Mouse (Mus musculus) embryo, embryonic 9.5 days (tissue): ENCODE measurements at regions not wholly inside any gene's neighbourhood (a gene's known extent, or its start where the extent isn't known, plus 50 kb on each side); places are given as distances from the start of the nearest gene placed in this dataset.

Source experiments
- DNase-seq: peaks from one replicate; pipeline ENCODE4 v3.0.0-alpha.2; 2017; ENCODE audit errors: extremely low spot score

GRCm38 (mm10) chr2:116808113-116808512 lies 70.4 kb upstream of the Tmco5 start:
- no peak for DNase-seq

DNA sequence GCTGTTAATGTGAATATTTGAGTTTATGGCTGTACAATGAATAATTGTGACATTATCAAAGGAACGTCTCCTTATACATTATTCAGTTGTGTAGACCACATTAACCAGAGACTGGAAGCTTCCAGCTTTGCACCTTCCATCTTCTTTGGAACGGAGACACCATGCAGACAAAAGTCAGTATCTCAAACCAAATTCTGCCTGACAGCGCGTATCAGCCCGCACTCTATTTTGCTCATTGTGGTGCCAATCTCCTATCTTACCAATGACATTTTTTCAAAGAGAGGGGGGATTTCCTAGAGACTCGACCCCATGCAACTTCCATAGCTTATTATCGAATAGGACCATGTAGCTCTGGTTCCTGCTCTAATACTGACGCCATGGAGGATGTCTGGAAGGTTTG lies 69.9 kb upstream of the Tmco5 start:
- no peak for DNase-seq

DNA sequence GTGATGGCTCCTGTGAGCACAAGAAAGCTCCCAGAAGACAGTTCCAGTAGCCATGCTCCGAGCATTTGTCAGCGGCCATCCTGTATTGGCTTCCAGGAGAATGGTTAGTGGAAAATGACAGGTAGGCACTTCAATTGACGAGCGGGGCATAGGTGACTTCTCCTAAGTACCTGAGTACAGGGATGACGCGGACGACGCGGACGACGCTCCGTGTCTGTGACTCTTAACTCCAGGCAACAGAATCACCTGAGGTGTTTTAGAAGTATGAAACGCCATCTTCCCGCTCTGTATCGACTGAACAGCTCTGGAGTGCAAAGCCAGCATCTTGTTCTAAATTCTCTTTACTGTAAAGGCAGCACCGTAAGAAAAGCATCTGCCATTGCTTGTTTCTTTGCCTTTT lies 68.4 kb upstream of the Tmco5 start:
- DNase-seq: no peak

GRCm38 (mm10) chr2:116812869-116813558 lies 65.5 kb upstream of the Tmco5 start:
- peak; percentile 27 for DNase-seq

DNA sequence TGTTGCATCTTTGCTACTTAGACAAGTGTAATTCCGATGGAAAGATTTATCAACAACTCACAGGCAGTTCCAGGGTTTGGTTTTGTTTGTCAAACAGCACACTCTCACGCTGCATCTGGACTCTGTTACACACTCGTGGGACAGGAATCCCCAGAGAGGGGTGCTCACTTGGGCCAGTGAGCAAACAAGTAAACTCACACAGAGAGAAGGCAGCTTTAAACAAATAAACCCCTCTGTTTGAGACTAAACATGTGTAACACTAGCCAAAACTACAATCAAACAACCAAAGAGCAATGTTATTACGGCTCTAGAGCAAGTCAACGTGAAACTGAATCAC lies 65.0 kb upstream of the Tmco5 start:
- no peak for DNase-seq

GRCm38 (mm10) chr2:116817134-116817533 lies 61.4 kb upstream of the Tmco5 start:
- DNase-seq: no peak

GRCm38 (mm10) chr2:116817561-116817960 lies 60.9 kb upstream of the Tmco5 start:
- no peak for DNase-seq

- DNase-seq: no peak
Observed at GRCm38 (mm10) chr2:116818550-116818949, 59.9 kb upstream of the Tmco5 start.

DNA sequence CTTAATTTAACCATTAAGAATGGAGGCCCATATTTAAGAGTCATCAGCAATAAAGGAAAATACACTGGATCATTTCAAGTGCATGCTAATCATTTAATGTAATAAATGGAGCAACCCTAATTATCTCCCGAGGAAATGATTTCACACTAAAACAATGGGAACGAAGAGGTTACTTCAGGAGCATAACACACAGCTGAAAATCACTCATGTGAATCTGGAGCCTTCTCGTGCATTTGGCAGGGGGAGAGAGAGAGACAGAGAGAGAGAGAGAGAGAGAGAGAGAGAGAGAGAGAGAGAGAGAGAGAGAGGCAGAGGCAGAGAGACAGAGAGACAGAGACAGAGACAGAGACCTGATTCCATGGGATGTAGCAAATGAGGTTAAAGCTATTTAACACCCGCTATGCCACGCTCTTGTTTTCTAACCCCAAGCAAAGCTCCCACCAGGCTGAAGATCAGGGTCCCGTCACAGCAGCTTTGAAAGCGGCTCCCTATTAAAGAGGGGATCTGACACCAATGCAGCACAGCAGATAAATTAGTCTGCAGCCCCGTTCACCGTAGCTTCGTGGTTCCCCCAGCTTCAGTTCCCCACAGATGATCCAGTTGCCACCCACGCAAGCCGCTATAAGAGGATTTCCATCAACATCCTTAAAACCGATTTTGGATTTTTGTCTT lies 59.3 kb upstream of the Tmco5 start:
- DNase-seq: no peak

DNA sequence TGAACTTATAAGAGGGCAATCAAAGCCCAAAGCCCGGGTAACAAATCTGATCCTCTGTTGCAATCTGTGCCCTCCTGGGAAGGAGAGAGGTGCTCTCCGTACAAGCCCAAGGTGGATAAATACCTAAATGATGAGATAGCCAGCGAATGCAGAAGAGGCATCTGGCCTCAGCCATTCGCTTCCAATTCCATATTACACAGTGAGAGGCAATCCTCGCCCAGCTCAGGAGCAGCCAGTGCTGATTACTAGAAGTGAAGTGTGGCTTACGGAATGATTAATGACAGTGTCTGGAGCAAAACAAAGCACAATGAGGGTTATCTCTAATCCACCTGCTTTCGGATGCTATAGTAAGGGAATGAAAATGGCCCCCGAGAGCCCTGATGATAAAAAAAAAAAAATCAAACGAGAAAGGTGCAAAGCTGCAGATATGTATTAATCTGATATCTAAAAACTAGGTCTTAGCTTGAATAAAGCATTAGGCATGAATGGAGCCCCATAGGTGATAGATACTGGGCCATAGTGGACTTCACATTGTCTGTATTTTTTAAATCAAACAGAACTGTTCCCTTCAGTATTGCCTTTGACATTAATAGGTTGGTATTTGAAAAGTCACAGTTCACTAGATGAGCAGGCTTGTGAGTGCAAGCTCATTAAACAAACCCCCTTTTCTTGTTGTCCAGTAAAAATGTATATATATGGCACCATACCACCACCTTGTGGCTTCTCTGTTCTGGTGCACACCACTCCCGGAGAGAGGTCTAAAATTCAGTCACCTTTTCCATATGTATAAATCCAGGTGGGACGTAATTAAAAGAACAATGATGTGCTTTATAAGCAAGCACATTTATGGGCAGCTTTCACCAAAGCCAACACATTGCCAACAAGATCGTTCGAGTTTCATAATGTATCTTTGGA lies 57.4 kb upstream of the Tmco5 start:
- DNase-seq: peak; percentile 58
